Mouse (Mus musculus) G1E (cell line): ENCODE results near the gene Micu1. TPM values are rescaled to one million over a fixed set of nuclear protein-coding genes. Genes with fewer than 3 reads are reported as not detected.

Source experiments
- ATAC-seq: 2 replicates; pipeline ENCODE4 v1.8.0; 2016; ENCODE audit warnings: mild to moderate bottlenecking; ENCODE audit not compliant: insufficient number of reproducible peaks, poor library complexity, low FRiP score, severe bottlenecking; ENCODE audit errors: extremely low read depth
- DNase-seq: peaks from one replicate; pipeline ENCODE4 v3.0.0; 2012; ENCODE audit warnings: low spot score
- H3K27me3 ChIP-seq: 2 replicates; pipeline ENCODE4 v1.6.1; 2012; ENCODE audit warnings: mild to moderate bottlenecking, low read length, inconsistent platforms; ENCODE audit not compliant: insufficient read depth
- H3K36me3 ChIP-seq: replicated peaks from 2 replicates; pipeline ENCODE3; 2012; ENCODE audit warnings: mild to moderate bottlenecking, inconsistent platforms
- H3K4me1 ChIP-seq: 2 replicates; pipeline ENCODE4 v1.6.1; 2012; ENCODE audit warnings: low read depth, low read length, inconsistent platforms, mixed read lengths; ENCODE audit not compliant: insufficient read depth
- H3K4me3 ChIP-seq: 2 replicates; pipeline ENCODE4 v1.5.1; 2012; ENCODE audit warnings: low read depth, mild to moderate bottlenecking, inconsistent platforms, low read length, moderate library complexity, mixed read lengths
- H3K9me3 ChIP-seq: replicated peaks from 2 replicates; pipeline ENCODE4 v1.6.1; 2012; ENCODE audit warnings: inconsistent platforms
- CTCF ChIP-seq: IDR thresholded peaks from 2 replicates; pipeline ENCODE4 v1.5.1; 2012; ENCODE audit warnings: low read depth, low read length, inconsistent platforms, mixed read lengths
- GATA1 ChIP-seq: IDR thresholded peaks from 2 replicates; pipeline ENCODE4 v1.6.1; 2012; ENCODE audit warnings: borderline replicate concordance, low read length, inconsistent platforms, mixed read lengths
- GATA2 ChIP-seq: IDR thresholded peaks from 2 replicates; pipeline ENCODE4 v1.6.1; 2012; ENCODE audit warnings: low read depth, low read length, inconsistent platforms, borderline replicate concordance
- POLR2AphosphoS5 ChIP-seq: IDR thresholded peaks from 2 replicates; pipeline ENCODE4 v1.6.1; 2012; ENCODE audit warnings: low read depth, low read length, inconsistent platforms; ENCODE audit not compliant: insufficient replicate concordance
- TAL1 ChIP-seq: conservative IDR thresholded peaks from 2 replicates; pipeline ENCODE4 v1.6.1; 2012; ENCODE audit warnings: low read depth, low read length, inconsistent platforms, mixed read lengths
- polyA plus RNA-seq: library from polyadenylated mRNA; stranded (reverse); fragments of >175 nt; gene quantifications from 2 replicates; pipeline ENCODE4 v1.2.3, GENCODE M21; 2012
- total RNA-seq, 2 experiments: library from RNA; stranded (forward) in 1 of 2; stranded (reverse) in 1 of 2; fragments of 200-1000 nt in 1 of 2; fragments of >200 nt in 1 of 2; fragmentation: Nextera tagmentation in 1 of 2; gene quantifications; 2 replicates each; pipeline ENCODE4 v1.2.3; 2014 to 2017

Micu1 gene
- total and polyA plus RNA-seq, 3 experiments = 7.9 to 37.4 (median 24.5) TPM

DNA sequence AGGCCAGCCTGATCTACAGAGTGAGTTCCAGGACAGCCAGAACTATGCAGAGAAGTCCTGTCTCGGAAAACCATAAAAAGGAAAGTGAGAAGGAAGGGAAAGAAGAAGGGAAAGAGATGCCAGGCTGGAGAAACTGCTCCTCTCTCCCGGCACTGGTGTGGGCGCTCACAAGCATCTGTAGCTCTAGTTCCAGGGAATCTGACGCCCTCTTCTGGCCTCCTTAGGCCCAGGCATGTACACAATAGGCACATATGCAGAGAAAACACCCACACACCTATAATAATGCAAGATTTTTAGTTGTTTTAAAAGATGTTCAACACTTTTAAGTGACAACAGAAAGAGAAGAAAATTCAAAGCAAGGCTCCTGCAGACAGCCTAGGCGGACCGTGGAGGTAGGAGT lies 144.1 kb downstream of the Micu1 start:
- Histone ChIP-seq H3K4me1 (no peaks in the 10 kb centered on the region), H3K36me3 (peaks cover 7% of the 10 kb centered on the region), H3K9me3 (no peaks in the 10 kb centered on the region), H3K4me3 (no peak overlapping the region), H3K27me3 (no peaks in the 10 kb centered on the region)
- TF ChIP-seq POLR2AphosphoS5 (no peak), GATA2 (no peak)
- DNase-seq = no peak
- no peak for ATAC-seq

DNA sequence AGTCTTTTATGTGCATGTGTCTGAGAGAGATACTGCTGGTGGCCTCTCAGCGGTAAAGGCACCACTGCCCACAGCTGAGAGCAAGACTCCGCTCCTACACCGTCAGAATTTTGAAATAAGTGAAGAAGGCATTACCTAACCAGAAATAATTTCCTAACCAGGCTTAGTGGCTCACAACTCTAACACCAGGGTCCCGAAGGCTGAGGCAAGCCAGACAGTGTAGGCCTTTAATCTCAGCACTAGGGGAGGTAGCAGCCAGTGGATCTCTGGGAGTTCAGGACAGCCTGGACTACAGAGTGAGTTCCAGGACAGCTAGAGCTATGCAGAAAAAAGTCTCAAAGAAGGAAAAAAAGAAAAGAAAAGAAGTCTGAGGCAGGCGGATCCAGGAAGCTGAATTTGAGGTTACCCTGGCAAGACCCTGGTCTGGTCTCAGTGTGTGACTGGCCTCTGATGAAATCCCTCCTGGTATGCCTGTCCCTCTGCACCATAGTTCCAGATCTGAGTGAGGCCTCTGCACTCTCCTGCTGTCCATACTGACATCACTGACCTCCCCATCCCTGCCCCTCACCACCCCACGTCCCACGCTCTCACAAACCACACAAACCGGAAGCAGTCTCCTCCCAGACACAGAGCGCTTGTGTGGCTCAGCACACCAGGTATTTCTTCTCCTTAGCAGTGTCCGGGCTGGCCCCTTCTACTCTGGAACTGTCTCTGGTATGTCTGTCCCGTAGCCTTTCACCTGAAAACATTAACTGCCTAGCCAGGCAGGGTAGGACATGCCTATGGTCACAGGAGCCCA lies 146.0 kb downstream of the Micu1 start:
- no peak for ATAC-seq

DNA sequence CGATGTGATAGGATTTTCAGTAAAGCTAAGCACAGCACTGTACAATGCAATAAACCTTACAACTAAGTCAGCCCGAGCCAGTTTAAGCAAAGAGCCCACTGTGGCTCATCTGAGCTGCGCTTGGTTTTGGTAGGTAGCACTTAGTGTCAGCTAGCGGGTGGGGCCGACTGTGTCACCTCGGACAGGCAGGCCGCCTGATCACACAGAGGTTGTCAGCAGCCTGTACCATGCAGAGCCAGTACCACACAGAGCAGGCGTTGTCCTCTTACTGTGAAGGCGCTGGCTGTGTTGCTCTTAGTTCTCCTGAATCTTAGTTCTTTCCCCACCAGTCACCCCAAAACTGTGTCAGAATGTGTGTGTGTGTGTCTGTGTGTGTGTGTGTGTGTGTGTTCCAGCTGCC lies 146.7 kb downstream of the Micu1 start:
- ATAC-seq = no peak
- no peak for DNase-seq
- Histone ChIP-seq H3K9me3 (no peaks in the 10 kb centered on the region), H3K27me3 (no peaks in the 10 kb centered on the region), H3K4me1 (no peaks in the 10 kb centered on the region), H3K4me3 (no peak overlapping the region), H3K36me3 (peaks cover 7% of the 10 kb centered on the region)
- TF ChIP-seq GATA2 (no peak), TAL1 (no peak), POLR2AphosphoS5 (no peak), CTCF (no peak), GATA1 (no peak)

More for the DNA sequence above, 146.0 kb downstream of the Micu1 start:
- TF ChIP-seq POLR2AphosphoS5 = no peak
- no peak for TF ChIP-seq GATA1
- DNase-seq = no peak
- Histone ChIP-seq H3K9me3 (no peaks in the 10 kb centered on the region), H3K4me1 (no peaks in the 10 kb centered on the region), H3K27me3 (no peaks in the 10 kb centered on the region), H3K36me3 (peaks cover 7% of the 10 kb centered on the region), H3K4me3 (no peak overlapping the region)

DNA sequence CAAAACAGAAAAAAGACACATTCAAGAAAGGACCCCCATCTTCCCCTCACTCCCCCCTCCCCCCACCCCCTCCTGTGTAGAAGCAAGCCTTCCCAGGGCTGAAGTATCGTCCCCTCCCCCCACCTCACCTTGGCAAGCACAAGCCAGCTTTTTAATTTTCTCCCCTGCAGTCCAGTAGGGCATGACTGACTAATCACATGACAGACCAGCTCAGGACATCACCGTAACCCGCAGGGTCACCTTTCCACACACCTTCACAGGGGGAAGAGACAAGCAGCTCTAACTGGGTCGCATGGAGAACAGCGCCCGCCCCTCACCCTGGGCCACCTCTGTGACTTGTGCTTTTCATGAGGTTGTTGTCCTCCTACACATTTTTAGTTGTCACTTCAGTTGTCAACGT lies 147.1 kb downstream of the Micu1 start:
- Histone ChIP-seq H3K27me3 (no peaks in the 10 kb centered on the region), H3K9me3 (no peaks in the 10 kb centered on the region), H3K4me1 (no peaks in the 10 kb centered on the region), H3K4me3 (no peak overlapping the region), H3K36me3 (peaks cover 7% of the 10 kb centered on the region)
- no peak for TF ChIP-seq POLR2AphosphoS5
- TF ChIP-seq GATA2 = no peak
- no peak for TF ChIP-seq GATA1
- TF ChIP-seq TAL1 = no peak
- no peak for TF ChIP-seq CTCF
- DNase-seq = no peak
- ATAC-seq = no peak

DNA sequence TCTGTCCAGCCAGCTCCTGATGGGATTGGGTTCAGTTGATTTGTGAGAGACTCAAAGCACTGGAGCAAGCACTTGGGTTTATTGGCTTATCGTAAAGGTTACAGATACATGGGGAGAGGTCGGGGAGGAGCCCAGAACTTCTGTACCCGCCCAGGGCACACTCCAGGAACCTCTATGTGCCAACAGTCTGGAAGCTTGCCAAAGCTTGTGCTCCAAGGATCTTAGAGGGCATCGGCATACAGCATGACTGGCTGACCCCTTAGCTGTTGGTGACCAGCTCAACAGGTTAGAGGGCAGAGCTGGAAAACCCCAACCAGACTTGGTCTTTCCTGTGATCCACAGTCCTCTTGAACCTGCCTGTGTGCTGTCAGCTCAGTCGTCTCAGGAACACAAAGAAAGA lies 154.9 kb downstream of the Micu1 start:
- TF ChIP-seq GATA1 (no peak), GATA2 (no peak), CTCF (no peak), TAL1 (no peak), POLR2AphosphoS5 (no peak)
- ATAC-seq (no peak), DNase-seq (no peak)

DNA sequence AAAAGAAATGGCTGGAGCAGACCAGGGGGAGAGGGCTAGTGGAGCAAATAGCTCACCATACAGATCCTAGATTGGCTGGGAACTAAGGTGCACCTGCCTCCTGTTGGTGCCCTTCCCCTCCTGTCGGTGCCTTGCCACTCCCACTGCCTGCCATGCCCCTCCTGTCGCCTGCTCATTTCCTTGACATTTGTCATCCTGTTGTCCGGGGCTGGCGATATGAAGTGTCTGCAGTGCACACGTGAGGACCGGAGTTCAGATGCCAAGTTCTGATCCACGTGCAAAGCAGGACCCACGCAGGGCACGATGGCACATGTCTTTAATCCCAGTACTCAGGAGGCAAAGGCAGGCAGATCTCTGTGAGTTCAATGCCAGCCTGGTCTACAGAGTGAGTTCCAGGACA lies 158.4 kb downstream of the Micu1 start:
- TF ChIP-seq TAL1 (no peak), GATA2 (no peak), POLR2AphosphoS5 (no peak), GATA1 (no peak), CTCF (no peak)
- ATAC-seq = no peak
- H3K9me3 ChIP-seq = no peaks in the 10 kb centered on the region
- no peak for DNase-seq
- H3K36me3 ChIP-seq = peaks cover 21% of the 10 kb centered on the region
- H3K27me3 ChIP-seq = no peaks in the 10 kb centered on the region
- H3K4me3 ChIP-seq = no peak overlapping the region
- no peaks in the 10 kb centered on the region for H3K4me1 ChIP-seq

More for the DNA sequence above, 154.9 kb downstream of the Micu1 start:
- Histone ChIP-seq H3K36me3 (no peaks in the 10 kb centered on the region), H3K27me3 (no peaks in the 10 kb centered on the region), H3K9me3 (no peaks in the 10 kb centered on the region), H3K4me1 (no peaks in the 10 kb centered on the region), H3K4me3 (no peak overlapping the region)

DNA sequence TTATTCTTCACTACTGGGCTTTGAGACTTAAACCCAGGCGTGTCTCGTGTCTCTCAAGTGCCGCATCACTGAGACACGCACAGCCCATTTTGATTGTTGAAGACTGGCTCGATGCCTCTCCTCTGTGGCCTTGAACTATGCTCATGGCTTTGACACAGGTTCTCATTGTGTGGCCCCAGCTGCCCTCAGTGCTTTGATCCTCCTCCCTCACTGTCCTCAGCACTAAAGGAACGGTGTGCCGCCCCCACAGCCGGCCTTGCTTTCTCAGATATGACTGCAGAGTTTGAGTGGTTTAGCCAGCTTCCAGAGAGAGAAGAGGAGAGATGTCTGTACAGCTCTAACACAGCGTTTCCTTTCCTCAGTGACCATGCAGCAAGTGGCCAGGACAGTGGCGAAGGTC lies 158.9 kb downstream of the Micu1 start:
- no peaks in the 10 kb centered on the region for H3K27me3 ChIP-seq
- no peaks in the 10 kb centered on the region for H3K4me1 ChIP-seq
- DNase-seq = no peak
- no peak overlapping the region for H3K4me3 ChIP-seq
- H3K9me3 ChIP-seq = no peaks in the 10 kb centered on the region
- H3K36me3 ChIP-seq = peaks cover 21% of the 10 kb centered on the region
- no peak for TF ChIP-seq CTCF
- no peak for TF ChIP-seq POLR2AphosphoS5
- no peak for TF ChIP-seq TAL1
- no peak for TF ChIP-seq GATA2
- no peak for TF ChIP-seq GATA1
- ATAC-seq = no peak
